ENCODE assay signal across 8 mouse cellular contexts in the genomic region with DNA sequence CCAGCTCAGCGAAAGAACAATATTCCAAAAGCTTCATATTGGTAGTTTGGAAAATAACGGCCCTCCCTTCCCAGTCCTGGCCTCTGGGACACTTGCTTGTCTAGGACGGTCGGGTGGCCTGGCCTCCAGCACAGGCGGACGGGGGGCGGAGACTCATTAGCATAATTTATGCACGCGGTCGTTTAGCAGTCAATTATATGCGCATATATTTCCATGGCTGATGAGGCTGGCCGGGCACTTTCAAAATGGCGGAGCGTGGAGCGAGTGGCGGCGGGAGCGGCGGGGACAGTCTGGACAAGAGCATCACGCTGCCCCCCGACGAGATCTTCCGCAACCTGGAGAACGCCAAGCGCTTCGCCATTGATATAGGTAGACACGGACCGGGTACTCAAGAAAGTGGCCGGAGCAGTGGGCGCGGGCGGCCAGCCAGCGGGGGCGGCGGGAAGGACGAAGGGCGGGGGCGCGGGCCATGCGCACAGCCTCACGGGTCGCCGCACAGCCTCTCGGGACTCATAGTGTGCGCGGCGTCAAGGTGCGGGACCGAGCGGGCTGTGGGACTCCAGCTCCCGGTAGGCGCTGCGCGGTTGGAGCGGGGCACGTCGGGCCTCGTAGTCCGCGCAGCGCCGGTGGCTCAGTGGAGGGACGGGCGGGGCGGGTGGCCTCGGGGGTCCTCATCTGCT. TPM values are rescaled to one million over a fixed set of nuclear protein-coding genes. Genes with fewer than 3 reads are reported as not detected.
DNase-seq lines count a peak whose midpoint lies in the region; ATAC-seq and TF ChIP-seq lines count a peak whose summit lies in the region.

TSS of gene Pank4 (plus strand) at position 223 of the 680 bp plus-strand sequence.

- peaks cover 55% of the 10 kb centered on the region for H3K4me1 ChIP-seq in lung, embryonic 15.5 days
- H3K4me1 ChIP-seq in olfactory bulb, adult 2 months (ENCODE audit: control insufficient read depth, insufficient read depth, low read length) = peaks cover 43% of the 10 kb centered on the region

- no peaks in the 10 kb centered on the region for H3K9me3 ChIP-seq in lung, embryonic 15.5 days

- H3K27ac ChIP-seq in lung, embryonic 15.5 days = peak within 1 kb of the TSS; percentile 88
- H3K27ac ChIP-seq in olfactory bulb, adult 2 months (ENCODE audit: insufficient read depth, low read depth, low read length) = peak within 1 kb of the TSS; percentile 91

- TF ChIP-seq POLR2A in olfactory bulb, adult 2 months (IDR thresholded peaks at IDR 0.05; ENCODE audit: insufficient read depth, low read depth, low read length) = peak; percentile 50

- DNase-seq in MEL-GATA-1-ER (ENCODE audit: extremely low read depth, low read depth) = peak; percentile 70
- peak; percentile 90 for DNase-seq in cerebellum, adult 8-10 months
- peak; percentile 83 for DNase-seq in layer of hippocampus, adult 9-10 months (ENCODE audit: low spot score)
- DNase-seq in thymus, adult 18-20 months = peak; percentile 78 to 82

- peak within 1 kb of the TSS; percentile 82 for H3K9ac ChIP-seq in lung, embryonic 15.5 days

- H3K36me3 ChIP-seq in lung, embryonic 15.5 days = peaks cover 2% of the 10 kb centered on the region

- H3K4me2 ChIP-seq in lung, embryonic 15.5 days = peak within 1 kb of the TSS; percentile 77

- peak; percentile 76 for ATAC-seq in frontal cortex, adult (ENCODE audit: low TSS enrichment)
- ATAC-seq in hematopoietic stem cell, adult 5-6 weeks (replicated peaks in 1 of 2; ENCODE audit: insufficient read depth in 1 of 2, low FRiP score in 2 of 2, low TSS enrichment in 1 of 2, low read depth in 1 of 2, poor library complexity in 2 of 2, severe bottlenecking in 2 of 2) = peak; percentile 68 to 74
- ATAC-seq in lung, embryonic 15.5 days (ENCODE audit: borderline replicate concordance, extremely low read depth, low FRiP score, low TSS enrichment) = peak; percentile 94

- WGBS in lung, embryonic 15.5 days = under 1% methylated on average over 53 of the region's 66 CpGs
- WGBS in olfactory bulb, adult 2 months = under 1% methylated on average over 66 of the region's 66 CpGs

- no peak for TF ChIP-seq CTCF in olfactory bulb, adult 2 months (IDR thresholded peaks at IDR 0.05; ENCODE audit: insufficient read depth, low read depth, low read length)

- peak within 1 kb of the TSS; percentile 77 for H3K4me3 ChIP-seq in lung, embryonic 15.5 days
- peak within 1 kb of the TSS; percentile 89 for H3K4me3 ChIP-seq in olfactory bulb, adult 2 months (ENCODE audit: insufficient read depth, low read depth, low read length)

- H3K27me3 ChIP-seq in lung, embryonic 15.5 days = peaks cover 46% of the 10 kb centered on the region

RNA-seq across cellular contexts. Expression of gene Pank4, which starts in this region (rescaled TPM):
- total RNA-seq in hematopoietic stem cell, adult 5-6 weeks (2017) = 26.7 and 41.8 TPM in 2 replicates
- polyA plus RNA-seq in lung, embryonic 15.5 days (2015; fragmentation: Nextera tagmentation; extraction: Ambion mirVana) = 48.0 and 51.0 TPM in 2 replicates
- not detected in 2 replicates for polyA plus RNA-seq in olfactory bulb, adult 2 months (2012; ENCODE audit: insufficient read depth, insufficient read length, low replicate concordance, missing spikeins)

Comparison
In these comparisons a context has a peak if more than half of its experiments do, and no peak if none do; other contexts are left out.
1. Peak in every context shown above with its lines: DNase-seq, ATAC-seq, H3K4me3 ChIP-seq and H3K27ac ChIP-seq.
2. RNA of gene Pank4 (polyA plus RNA-seq): 48.0 to 51.0 TPM in lung, embryonic 15.5 days; not detected in olfactory bulb, adult 2 months; every median in the first group is over 10 times any median in the second.